Mouse (Mus musculus) inflammation-experienced regulatory T-cells, adult 16 weeks (primary cell): ENCODE data around the gene Chchd1. TPM values are rescaled to one million over a fixed set of nuclear protein-coding genes. Genes with fewer than 3 reads are reported as not detected.

Experiments used
- polyA plus RNA-seq: library from polyadenylated mRNA; unstranded; fragments of 100-300 nt; shearing (Covaris generic); gene quantifications from one replicate; pipeline ENCODE4 v1.2.1, GENCODE M21; 2017

Gene Chchd1
- polyA plus RNA-seq, result 115 TPM

GRCm38 (mm10) chr14:20702741-20703381 is at the start of gene Chchd1:
Gene Chchd1, plus strand, starts transcription at chr14:20703006.

GRCm38 (mm10) chr14:20656361-20656760 is 46.4 kb upstream of the Chchd1 start, which contains the start of gene Myoz1:
Gene Myoz1, minus strand, starts transcription at chr14:20656540.

GRCm38 (mm10) chr14:20668154-20668810 is 34.5 kb upstream of the Chchd1 start, which contains the start of gene Synpo2l:
Gene Synpo2l, minus strand, starts transcription at chr14:20668354.

GRCm38 (mm10) chr14:20674064-20674833 is 28.6 kb upstream of the Chchd1 start, which contains the start of gene Sec24c:
Gene Sec24c, plus strand, starts transcription at chr14:20674308.

GRCm38 (mm10) chr14:20694884-20695760 is 7.7 kb upstream of the Chchd1 start, which contains the start of gene Fut11:
Gene Fut11, plus strand, starts transcription at chr14:20694968.

GRCm38 (mm10) chr14:20707201-20708190 is 4.7 kb downstream of the Chchd1 start, which contains the start of gene Zswim8:
Gene Zswim8, plus strand, starts transcription at chr14:20707552.

GRCm38 (mm10) chr14:20733952-20734774 is 31.4 kb downstream of the Chchd1 start, which contains the start of gene Ndst2:
Gene Ndst2, minus strand, starts transcription at chr14:20734562.

Other genes with a start within 250 kb of the Chchd1 start
- gene Anxa7, start 222.9 kb upstream of the Chchd1 start, polyA plus RNA-seq, result 62.1 TPM
- 2.1 TPM for gene Mss51, start 206.1 kb upstream of the Chchd1 start, polyA plus RNA-seq
- 17.3 TPM for gene Ppp3cb, start 156.4 kb upstream of the Chchd1 start, polyA plus RNA-seq
- 4.4 TPM for gene Usp54, start 61.9 kb upstream of the Chchd1 start, polyA plus RNA-seq
- not detected for gene Myoz1, start 46.5 kb upstream of the Chchd1 start, polyA plus RNA-seq
- gene Synpo2l, start 34.7 kb upstream of the Chchd1 start, polyA plus RNA-seq, result not detected
- 328 TPM for gene Sec24c, start 28.7 kb upstream of the Chchd1 start, polyA plus RNA-seq
- 7.5 TPM for gene Fut11, start 8.0 kb upstream of the Chchd1 start, polyA plus RNA-seq
- gene Zswim8, start 4.5 kb downstream of the Chchd1 start, polyA plus RNA-seq, result 22.2 TPM
- gene Ndst2, start 31.6 kb downstream of the Chchd1 start, polyA plus RNA-seq, result 19.3 TPM
- 8.9 TPM for gene Camk2g, start 91.1 kb downstream of the Chchd1 start, polyA plus RNA-seq
- not detected for gene Plau, start 133.7 kb downstream of the Chchd1 start, polyA plus RNA-seq
- gene Vcl, start 226.4 kb downstream of the Chchd1 start, polyA plus RNA-seq, result 2.7 TPM